Mouse (Mus musculus): ENCODE data around the gene Arhgap27.
A peak's percentile ranks its signal among the peaks of the same experiment; 100 is the strongest.

Gene Arhgap27

DNA sequence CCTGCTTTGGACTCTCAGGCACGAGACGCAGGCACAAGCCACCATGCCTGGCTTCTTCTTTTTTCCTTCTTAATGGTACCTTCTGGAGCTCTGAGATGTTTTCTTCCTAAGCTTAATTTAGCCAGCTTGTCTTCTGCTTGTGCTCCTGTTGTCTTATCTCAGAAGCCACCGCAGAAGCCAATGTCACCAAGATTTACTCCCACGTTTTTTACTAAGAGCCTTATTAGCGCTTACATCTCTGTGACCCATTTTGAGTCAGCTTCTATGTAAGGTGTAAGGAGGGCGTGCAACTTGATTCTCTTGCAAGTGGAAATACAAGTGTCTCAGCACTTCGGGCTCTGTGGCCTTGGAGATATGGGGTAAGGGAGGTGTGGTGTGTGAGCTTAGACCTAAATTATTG, 18.0 kb upstream of the Arhgap27 start:
- DNase-seq (ENCODE audit: low spot score), result no peak

DNA sequence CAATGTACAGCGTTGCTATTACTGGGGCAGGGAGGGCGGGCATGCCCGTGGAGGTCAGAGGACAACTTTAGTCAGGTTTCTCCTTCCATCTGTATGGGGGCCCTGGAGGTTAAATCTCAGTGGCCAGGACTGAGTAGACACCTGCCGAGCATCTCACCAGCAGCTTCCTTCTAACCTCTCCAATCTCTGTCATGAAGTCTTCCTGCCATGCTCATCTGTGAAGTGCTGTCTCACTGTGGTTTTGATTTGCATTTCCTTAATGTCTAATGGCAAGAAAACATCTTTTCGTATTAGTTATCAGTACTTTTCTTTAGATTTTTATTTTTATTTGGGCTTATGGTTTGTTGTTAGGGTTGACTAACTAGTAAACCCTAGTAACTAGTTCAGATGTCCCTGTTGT, 17.0 kb upstream of the Arhgap27 start:
- DNase-seq (ENCODE audit: low spot score), result no peak

DNA sequence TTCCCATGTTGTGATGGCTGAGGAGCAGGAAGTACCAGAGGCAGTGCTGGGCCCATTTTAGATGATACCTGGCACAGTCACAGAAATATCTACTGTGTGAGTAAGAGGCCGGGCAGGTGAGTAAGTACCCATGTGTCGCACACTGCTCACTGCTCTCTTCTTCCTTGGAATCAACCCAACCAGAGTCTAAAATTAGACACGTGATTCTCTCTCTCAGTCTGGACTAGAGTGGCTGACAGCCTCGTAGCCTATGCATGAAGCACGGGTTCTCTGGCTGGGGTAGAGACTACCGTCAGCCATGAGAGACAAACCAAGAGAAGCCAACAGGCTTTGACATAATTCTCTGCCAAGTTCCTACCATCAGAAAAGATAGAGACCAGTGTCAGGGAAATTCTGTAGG, 14.8 kb upstream of the Arhgap27 start:
- no peak for DNase-seq (ENCODE audit: low spot score)

GRCm38 (mm10) chr11:103375772-103376171, 12.3 kb upstream of the Arhgap27 start:
- DNase-seq (ENCODE audit: low spot score), result no peak

DNA sequence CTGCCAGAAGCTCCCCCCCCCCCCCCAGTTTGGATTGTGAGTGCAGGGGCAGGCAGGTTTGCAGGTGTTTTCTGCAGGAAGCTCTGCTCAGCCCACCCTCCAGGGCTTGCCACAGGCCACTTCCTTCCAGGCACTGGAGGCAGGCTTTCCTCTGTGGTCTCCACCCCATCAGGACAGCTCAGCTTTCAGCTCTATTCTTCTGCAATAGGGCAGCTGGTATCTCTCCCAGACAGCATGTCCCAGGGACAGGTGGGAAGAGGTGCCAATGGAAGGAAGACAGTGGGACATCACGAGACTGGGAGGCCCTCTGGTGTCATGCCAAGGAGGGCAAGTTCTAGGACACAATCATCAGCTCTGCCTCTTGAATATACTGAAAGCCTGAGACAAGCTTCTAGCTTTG, 11.8 kb upstream of the Arhgap27 start:
- no peak for DNase-seq (ENCODE audit: low spot score)

GRCm38 (mm10) chr11:103373922-103374321, 10.4 kb upstream of the Arhgap27 start:
- DNase-seq (ENCODE audit: low spot score), result no peak

DNA sequence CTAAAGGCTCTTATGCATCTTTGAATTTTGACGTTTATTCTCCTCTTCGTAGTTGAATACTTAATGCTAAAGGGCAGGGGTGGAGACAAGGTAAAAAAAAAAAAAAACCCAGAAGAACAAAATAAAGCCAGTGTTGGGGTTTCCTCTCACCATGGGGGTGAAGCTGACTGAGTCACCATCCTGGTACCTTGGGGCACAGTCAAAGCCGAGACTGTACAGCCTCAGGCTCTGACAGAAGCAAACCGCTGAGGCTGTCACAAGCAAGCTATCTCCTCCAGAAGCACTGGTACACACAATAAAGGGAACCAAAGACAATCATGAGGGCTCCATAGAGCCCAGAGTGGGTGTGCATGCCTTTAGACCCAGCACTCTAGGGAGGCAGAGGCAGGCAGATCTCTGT, 9.1 kb upstream of the Arhgap27 start:
- DNase-seq (ENCODE audit: low spot score), result no peak

DNA sequence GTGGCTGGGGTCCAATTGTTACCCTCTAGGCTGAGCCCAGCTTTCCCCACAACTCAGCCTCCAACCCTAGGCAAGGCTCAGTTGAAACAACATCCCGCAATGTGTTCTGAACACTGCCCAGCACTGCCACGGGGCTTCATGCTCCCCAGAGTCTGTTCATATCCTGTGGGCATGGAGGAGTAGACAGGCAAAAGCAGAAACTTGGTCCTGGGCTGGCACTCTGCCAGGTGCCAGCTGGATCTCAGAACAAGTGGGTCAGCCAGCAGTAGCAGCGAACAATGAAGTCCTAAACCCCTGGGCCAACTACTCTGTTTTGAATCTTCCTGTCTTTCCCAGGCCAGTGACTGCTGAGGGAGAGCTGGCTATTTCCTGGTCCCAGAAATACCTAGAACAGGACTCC, 8.6 kb upstream of the Arhgap27 start:
- DNase-seq (ENCODE audit: low spot score), result no peak

GRCm38 (mm10) chr11:103371222-103371539, 7.7 kb upstream of the Arhgap27 start:
- no peak for DNase-seq (ENCODE audit: low spot score)

DNA sequence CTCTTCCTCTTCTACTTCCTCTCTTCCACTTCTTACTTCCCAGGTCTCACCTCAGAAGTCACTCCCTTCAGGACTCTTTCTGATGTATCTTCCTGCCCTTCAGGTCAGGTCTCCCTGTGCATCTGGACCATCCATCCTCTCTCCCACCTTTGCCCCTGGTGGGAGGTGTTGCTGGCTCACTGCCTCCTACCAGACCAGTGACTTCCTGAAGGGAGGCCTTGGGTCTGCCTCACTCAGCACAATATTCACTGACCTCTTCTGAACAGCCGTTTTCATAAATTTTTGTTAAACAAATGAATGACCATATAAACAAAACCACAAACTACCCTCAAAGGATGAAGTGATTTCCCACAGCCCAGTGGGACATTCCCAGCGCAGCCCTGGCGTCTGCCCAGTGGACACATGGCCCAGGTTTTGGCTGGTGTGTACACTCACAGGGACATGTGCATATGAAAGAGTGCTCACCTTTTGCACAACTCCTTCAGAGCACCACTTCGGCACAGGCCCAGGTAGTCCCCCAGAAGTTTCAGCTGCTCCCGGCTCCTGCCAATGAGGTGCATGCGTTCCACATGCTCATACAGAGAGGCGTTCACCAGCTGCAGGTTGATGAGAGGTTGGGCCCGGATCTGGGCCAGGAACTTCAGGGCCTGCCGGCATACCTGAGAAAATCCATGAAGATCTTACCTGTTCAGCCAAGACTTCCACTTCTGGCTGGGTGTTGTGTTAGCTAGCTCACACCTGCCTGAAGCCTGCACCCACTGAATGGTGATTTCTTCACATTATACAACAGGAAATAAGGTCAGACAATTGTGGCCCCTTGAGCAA, 7.1 kb upstream of the Arhgap27 start:
- no peak for DNase-seq (ENCODE audit: low spot score)

GRCm38 (mm10) chr11:103365530-103365929, 2.0 kb upstream of the Arhgap27 start:
- no peak for DNase-seq (ENCODE audit: low spot score)

- no peak for DNase-seq (ENCODE audit: low spot score)
Observed at GRCm38 (mm10) chr11:103365022-103365421, 1.5 kb upstream of the Arhgap27 start.

- no peak for DNase-seq (ENCODE audit: low spot score)
Observed at GRCm38 (mm10) chr11:103364335-103364734, 843 bp upstream of the Arhgap27 start.

DNA sequence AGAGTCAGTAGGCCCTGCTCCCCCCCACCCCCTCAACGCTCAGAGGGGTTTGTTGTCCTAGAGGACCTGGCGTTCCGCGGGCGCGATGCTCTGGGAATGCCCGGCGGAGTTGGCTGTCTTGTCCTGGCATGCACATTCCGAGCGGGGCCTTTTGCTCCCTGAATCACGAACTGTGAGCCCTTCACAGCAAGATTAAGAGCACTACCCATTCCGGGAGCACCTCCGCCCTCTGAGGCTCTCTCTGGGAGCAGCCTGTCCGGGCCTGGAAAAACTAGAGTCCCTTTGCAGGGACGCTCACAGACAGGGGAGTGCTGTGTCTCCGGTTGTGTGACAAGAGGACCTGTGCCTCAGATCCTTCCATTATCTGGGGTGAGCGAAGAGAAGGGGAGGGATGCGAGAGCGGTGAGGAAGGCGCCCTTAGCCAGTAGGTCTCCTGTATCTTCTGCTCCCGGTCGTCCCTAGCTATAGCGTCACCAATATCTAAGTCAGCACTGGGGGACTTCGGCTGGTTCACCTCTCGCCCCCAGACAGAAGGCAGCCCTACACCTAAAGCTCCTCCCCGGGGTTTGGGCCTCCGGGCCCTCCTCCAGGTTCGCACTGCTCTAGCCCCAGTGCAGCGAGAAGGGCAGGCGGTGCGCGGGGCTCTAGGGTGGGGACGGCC, 841 bp downstream of the Arhgap27 start:
- DNase-seq (ENCODE audit: low spot score), result peak; percentile 54

- DNase-seq (ENCODE audit: low spot score), result peak; percentile 49
Observed at GRCm38 (mm10) chr11:103362054-103362432, 1.4 kb downstream of the Arhgap27 start.

DNA sequence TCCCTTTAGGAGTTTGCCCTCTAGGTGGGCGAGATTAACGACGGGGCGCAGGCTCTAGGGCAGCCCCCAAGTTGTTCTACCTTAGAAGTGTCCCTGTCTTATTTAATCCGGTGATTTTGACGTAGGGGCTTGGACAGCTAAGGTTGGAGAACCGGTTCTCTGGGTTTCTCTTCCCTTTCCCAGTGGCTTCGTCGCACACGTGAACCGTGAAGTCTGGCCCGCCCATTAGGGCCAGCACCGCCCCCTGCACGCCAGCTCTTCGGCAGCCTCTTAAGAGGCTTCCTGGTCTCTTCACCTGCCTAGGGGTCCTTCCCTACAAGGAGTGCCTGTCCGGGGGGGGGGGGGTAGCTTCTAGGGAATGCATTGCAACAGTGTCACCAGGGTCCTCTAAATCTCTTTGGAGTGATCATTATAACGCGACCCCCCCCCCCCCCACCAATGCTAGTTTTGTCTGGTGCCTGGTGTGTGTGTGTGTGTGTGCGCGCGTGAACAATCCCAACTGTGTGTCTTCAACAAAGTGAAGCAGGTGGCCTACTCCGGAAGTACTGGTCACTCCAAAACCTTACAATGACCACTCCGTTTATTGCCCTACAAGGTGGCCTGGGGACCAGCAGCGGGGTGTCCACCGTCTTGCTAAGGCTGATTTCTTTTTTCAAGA, 2.0 kb downstream of the Arhgap27 start:
- DNase-seq (ENCODE audit: low spot score), result peak; percentile 77

DNA sequence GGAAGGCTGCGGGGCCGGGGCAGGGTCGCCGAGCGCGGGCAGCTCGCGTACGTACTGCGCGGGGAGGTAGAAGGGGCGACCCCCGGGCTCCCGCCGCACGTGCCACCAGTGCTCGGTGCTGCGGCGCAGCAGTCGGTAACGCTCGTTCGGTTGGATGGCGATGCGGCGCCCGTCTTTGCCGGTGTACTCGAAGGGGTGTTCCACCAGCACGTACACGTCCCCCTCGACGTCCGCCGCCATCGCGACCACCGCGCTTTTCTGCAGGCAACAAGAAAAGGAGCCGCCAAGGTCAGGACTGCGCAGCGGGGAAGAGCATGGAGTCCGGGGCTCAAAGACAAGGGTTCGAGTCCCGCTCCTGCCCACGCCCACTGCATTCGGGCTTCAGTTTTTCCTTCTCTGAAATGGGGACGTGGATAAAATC, 2.8 kb downstream of the Arhgap27 start:
- no peak for DNase-seq (ENCODE audit: low spot score)

- DNase-seq (ENCODE audit: low spot score), result peak; percentile 86
Observed at GRCm38 (mm10) chr11:103359841-103360641, 3.5 kb downstream of the Arhgap27 start.

DNA sequence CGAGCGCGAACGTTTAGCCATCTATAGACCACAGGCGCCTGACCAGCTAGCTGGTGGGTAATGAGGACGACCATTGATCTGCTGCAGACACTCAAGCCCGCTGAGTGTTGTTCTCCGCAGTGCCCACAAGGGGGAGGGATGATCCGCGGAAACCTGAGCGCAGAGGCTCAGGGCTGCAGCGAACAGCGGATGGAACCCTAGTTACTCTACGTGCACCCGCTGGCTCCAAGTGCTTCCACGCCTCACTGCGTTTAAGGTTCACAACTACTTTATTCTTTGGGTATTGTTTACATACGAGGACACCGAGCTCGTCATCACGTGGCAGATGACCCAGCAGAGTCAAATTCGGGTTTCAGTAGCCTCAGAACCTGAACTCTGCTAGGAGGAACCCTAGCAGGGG, 4.4 kb downstream of the Arhgap27 start:
- peak; percentile 77 for DNase-seq (ENCODE audit: low spot score)

DNA sequence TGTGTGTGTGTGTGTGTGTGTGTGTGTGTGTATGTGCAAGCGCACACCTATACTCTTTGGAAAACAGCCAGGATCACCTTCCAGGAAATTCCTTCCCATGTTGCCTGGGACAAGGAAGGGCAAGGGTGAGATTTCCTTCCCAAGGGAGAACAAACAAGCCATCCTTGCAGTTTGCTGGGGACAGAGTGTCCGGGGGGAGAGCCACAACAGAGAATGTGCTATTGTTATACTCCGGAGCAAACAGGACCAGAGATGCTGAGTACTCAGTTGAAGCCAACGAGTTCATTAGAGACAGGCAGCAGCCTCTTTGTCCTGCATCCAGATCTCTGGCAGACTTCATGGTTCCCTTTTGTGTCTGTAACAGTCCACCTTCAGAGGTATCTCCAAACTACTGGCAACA, 5.2 kb downstream of the Arhgap27 start:
- no peak for DNase-seq (ENCODE audit: low spot score)

DNA sequence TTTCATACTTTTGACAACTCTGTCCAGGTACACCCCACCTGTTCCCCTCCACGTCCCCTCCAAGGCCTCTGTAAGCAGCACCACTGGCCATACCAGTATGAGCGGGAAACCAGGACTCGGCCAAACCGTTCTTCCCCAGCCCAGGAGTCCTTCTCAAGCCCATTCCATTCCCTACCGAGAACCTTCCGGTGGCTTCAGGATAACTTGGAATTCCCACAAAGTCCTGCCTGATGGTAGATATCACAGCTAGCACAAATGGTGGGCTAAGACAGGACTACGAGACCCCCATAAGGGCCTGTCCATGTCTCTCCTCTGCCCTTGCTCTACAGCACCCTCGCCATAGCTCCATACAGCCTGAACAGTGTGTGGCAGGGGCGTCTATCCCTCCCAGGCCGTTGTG, 5.8 kb downstream of the Arhgap27 start:
- DNase-seq (ENCODE audit: low spot score), result no peak

GRCm38 (mm10) chr11:103356938-103357670, 6.4 kb downstream of the Arhgap27 start:
- DNase-seq (ENCODE audit: low spot score), result no peak
